Mouse (Mus musculus): ENCODE measurements around the gene Pnkp.

GRCm38 (mm10) chr7:44888256-44889105 is 31.5 kb downstream of the Pnkp start:
- TF ChIP-seq CTCF (IDR thresholded peaks at IDR 0.05; ENCODE audit: low read depth, low read length) (no peak), POLR2A (IDR thresholded peaks at IDR 0.05; ENCODE audit: insufficient read depth, low read length) (no peak)

Measured in ES-Bruce4 (cell line).